Mouse (Mus musculus) cerebellum, adult 2 months (tissue): ENCODE measurements at regions not wholly inside any gene's neighbourhood (a gene's known extent, or its start where the extent isn't known, plus 50 kb on each side); places are given as distances from the start of the nearest gene placed in this dataset.

Experiments
- CTCF ChIP-seq: fragments of 200-500 bp; IDR thresholded peaks from 2 replicates; pipeline ENCODE4 v1.5.1; 2011; ENCODE audit warnings: low read depth, mild to moderate bottlenecking, control low read depth, low read length, moderate library complexity, borderline replicate concordance; ENCODE audit not compliant: insufficient read depth
- POLR2A ChIP-seq: fragments of 200-500 bp; IDR thresholded peaks from 2 replicates; pipeline ENCODE4 v1.6.1; 2011; ENCODE audit warnings: low read length, control low read depth, borderline replicate concordance; ENCODE audit not compliant: insufficient read depth

DNA sequence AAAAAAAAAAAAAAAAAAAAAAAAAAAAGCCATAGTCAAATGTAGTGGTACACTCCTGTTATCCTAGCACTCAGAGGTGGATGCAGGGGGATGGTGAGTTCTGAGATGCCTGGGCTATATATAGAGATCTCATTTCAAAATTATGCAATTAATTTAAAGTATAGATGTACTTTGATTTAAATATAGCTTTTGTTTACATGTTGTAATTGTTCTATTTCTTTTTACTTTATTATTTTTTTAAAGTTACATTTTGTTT, 78.8 kb upstream of the Med13l start:
- no peak for TF ChIP-seq POLR2A
- TF ChIP-seq CTCF = no peak
